ENCODE assay signal across 9 mouse cellular contexts in genomic region chr17:15535943-15536342, GRCm38 (mm10). TPM values are rescaled to one million over a fixed set of nuclear protein-coding genes. Genes with fewer than 3 reads are reported as not detected.
DNase-seq lines count a peak whose midpoint lies in the region; TF ChIP-seq lines count a peak whose summit lies in the region.
"Had no signal": no experiment of that assay in that cellular context is flagged by ENCODE, and none has a peak within 500 bp of the region (broad histone marks: within the 10 kb centered on the region; RNA-seq: fewer than 3 reads in every experiment).

No protein-coding gene starts in this region.

- DNase-seq in embryo, embryonic 9.5 days (ENCODE audit: extremely low spot score), result peak; percentile 8
- DNase-seq in embryo, embryonic 11 days, result no peak
- no peak for DNase-seq in ES-E14 (ENCODE audit: low read depth, low spot score)
- DNase-seq in hindbrain, embryonic 10.5 days (ENCODE audit: low spot score), result no peak
- no peak for DNase-seq in thymus, postnatal 10 days (ENCODE audit: low spot score in 2 of 2)
- DNase-seq in thymus, postnatal 36 days, result no peak
- no peak for DNase-seq in right cerebral cortex, postnatal 36 days (ENCODE audit: low spot score in 2 of 2)
- DNase-seq: right cerebral cortex, postnatal 14 days had no signal

- no peaks in the 10 kb centered on the region for H3K36me3 ChIP-seq in ES-E14 (ENCODE audit: control insufficient read depth, insufficient read depth, low read length, poor library complexity, severe bottlenecking)
- H3K36me3 ChIP-seq in hindbrain, embryonic 10.5 days, result no peaks in the 10 kb centered on the region
- no peaks in the 10 kb centered on the region for H3K36me3 ChIP-seq in megakaryocyte, embryonic 14.5 days (replicated peaks; ENCODE audit: low read length)

- H3K9me3 ChIP-seq in ES-E14 (ENCODE audit: control insufficient read depth, insufficient read depth, low read depth, low read length), result no peaks in the 10 kb centered on the region
- H3K9me3 ChIP-seq in hindbrain, embryonic 10.5 days, result no peaks in the 10 kb centered on the region
- H3K9me3 ChIP-seq in megakaryocyte, embryonic 14.5 days, result peaks cover 10% of the 10 kb centered on the region

- in situ Hi-C loops in ES-E14 (cut with MboI; ENCODE audit: low sequenced_read_pairs in 2 of 2, unreplicated experiment in 2 of 2), result no loop called here

- peaks cover 0 to 3% of the 10 kb centered on the region in 2 experiments; a peak in 1 of 4 replicates for H3K4me1 ChIP-seq in ES-E14 (ENCODE audit: control insufficient read depth in 2 of 2, insufficient read depth in 2 of 2, low read length in 2 of 2, poor library complexity in 1 of 2)
- H3K4me1 ChIP-seq in hindbrain, embryonic 10.5 days (replicated peaks), result 0 out of 2 replicates have a peak, but pooled peaks cover 3% of the 10 kb centered on the region
- H3K4me1 ChIP-seq in megakaryocyte, embryonic 14.5 days, result no peaks in the 10 kb centered on the region; the same call in 1 of the 2 replicates

- peak overlapping the region; percentile 57 to 66; a peak in 2 of 4 replicates for H3K4me3 ChIP-seq in ES-E14 (ENCODE audit: insufficient read depth in 1 of 2, low read depth in 1 of 2, low read length in 2 of 2, poor library complexity in 1 of 2, severe bottlenecking in 1 of 2)
- peak overlapping the region; percentile 62 for H3K4me3 ChIP-seq in hindbrain, embryonic 10.5 days
- H3K4me3 ChIP-seq in megakaryocyte, embryonic 14.5 days (replicated peaks), result peak overlapping the region; percentile 85

- H3K27ac ChIP-seq in ES-E14 (ENCODE audit: insufficient read depth, low read depth, low read length, poor library complexity, severe bottlenecking), result no peak overlapping the region
- H3K27ac ChIP-seq in hindbrain, embryonic 10.5 days, result no peak overlapping the region

- 18% methylated on average over 8 of the region's 8 CpGs for WGBS in hindbrain, embryonic 10.5 days

- H3K9ac ChIP-seq in ES-E14 (ENCODE audit: insufficient read depth, low read depth, low read length, poor library complexity, severe bottlenecking), result no peak overlapping the region

- peaks cover 35% of the 10 kb centered on the region for H3K27me3 ChIP-seq in hindbrain, embryonic 10.5 days (ENCODE audit: insufficient read depth, poor library complexity, severe bottlenecking)
- H3K27me3 ChIP-seq in megakaryocyte, embryonic 14.5 days (replicated peaks), result peaks cover 3% of the 10 kb centered on the region

TF ChIP-seq in ES-E14, 5 proteins besides CTCF, POLR2A, EP300 and RAD21:
- TF ChIP-seq HCFC1 (IDR thresholded peaks at IDR 0.05; ENCODE audit: borderline replicate concordance, insufficient read depth, low read length), result no peak
- TF ChIP-seq MAFK (IDR thresholded peaks at IDR 0.05; ENCODE audit: insufficient read depth, low read depth, low read length), result no peak
- TF ChIP-seq CHD2 (IDR thresholded peaks at IDR 0.05; ENCODE audit: low read depth, low read length), result no peak
- TF ChIP-seq ZNF384 (IDR thresholded peaks at IDR 0.05; ENCODE audit: low read depth, low read length), result no peak
- no peak for TF ChIP-seq ZC3H11A (IDR thresholded peaks at IDR 0.05; ENCODE audit: borderline replicate concordance, low read depth, low read length)
TF ChIP-seq in ES-E14: peak in this region for 0.

RNA-seq across cellular contexts. Expression of gene Pdcd2, which starts 8.8 kb away (rescaled TPM):
- total RNA-seq in ES-E14 (2012; rRNA removed), result 65.1 and 82.7 TPM in 2 replicates
- polyA plus RNA-seq in hindbrain, embryonic 10.5 days (2016; fragmentation: Nextera tagmentation; extraction: Ambion mirVana), result 49.8 and 51.1 TPM in 2 replicates
- polyA plus RNA-seq in megakaryocyte, embryonic 14.5 days (2012; ENCODE audit: insufficient read depth, low replicate concordance), result 33.3 and 52.6 TPM in 2 replicates

RNA-seq across cellular contexts. Expression of gene Prdm9, which starts 28.2 kb away (rescaled TPM):
- total RNA-seq in ES-E14 (2012; rRNA removed), result 1.9 and 2.7 TPM in 2 replicates
- polyA plus RNA-seq in hindbrain, embryonic 10.5 days (2016; fragmentation: Nextera tagmentation; extraction: Ambion mirVana), result 2.3 and 3.2 TPM in 2 replicates
- polyA plus RNA-seq in megakaryocyte, embryonic 14.5 days (2012; ENCODE audit: insufficient read depth, low replicate concordance), result 0.18 TPM in 1 of 2 replicates, not detected in the other

RNA-seq across cellular contexts. Expression of gene Tbp, which starts 36.3 kb away (rescaled TPM):
- total RNA-seq in ES-E14 (2012; rRNA removed), result 35.6 and 39.4 TPM in 2 replicates
- 62.1 and 64.2 TPM in 2 replicates for polyA plus RNA-seq in hindbrain, embryonic 10.5 days (2016; fragmentation: Nextera tagmentation; extraction: Ambion mirVana)
- 0.92 and 1.4 TPM in 2 replicates for polyA plus RNA-seq in megakaryocyte, embryonic 14.5 days (2012; ENCODE audit: insufficient read depth, low replicate concordance)

RNA-seq across cellular contexts. Expression of gene Psmb1, which starts 36.4 kb away (rescaled TPM):
- 151 and 189 TPM in 2 replicates for total RNA-seq in ES-E14 (2012; rRNA removed)
- polyA plus RNA-seq in hindbrain, embryonic 10.5 days (2016; fragmentation: Nextera tagmentation; extraction: Ambion mirVana), result 291 TPM in 2 replicates
- 9.4 and 35.6 TPM in 2 replicates for polyA plus RNA-seq in megakaryocyte, embryonic 14.5 days (2012; ENCODE audit: insufficient read depth, low replicate concordance)

Comparison
In these comparisons a context has a peak if more than half of its experiments do, and no peak if none do; other contexts are left out.
1. RNA of gene Tbp, which starts 36.3 kb away (polyA plus RNA-seq): 62.1 to 64.2 TPM in hindbrain, embryonic 10.5 days; 0.92 to 1.4 TPM in megakaryocyte, embryonic 14.5 days; every median in the first group is over 10 times any median in the second.
2. Peak in every context shown above with its lines, with median percentiles within 50 percentile points of each other: H3K4me3 ChIP-seq.